Mouse (Mus musculus): ENCODE data around the gene Nup188.

The Nup188 gene

DNA sequence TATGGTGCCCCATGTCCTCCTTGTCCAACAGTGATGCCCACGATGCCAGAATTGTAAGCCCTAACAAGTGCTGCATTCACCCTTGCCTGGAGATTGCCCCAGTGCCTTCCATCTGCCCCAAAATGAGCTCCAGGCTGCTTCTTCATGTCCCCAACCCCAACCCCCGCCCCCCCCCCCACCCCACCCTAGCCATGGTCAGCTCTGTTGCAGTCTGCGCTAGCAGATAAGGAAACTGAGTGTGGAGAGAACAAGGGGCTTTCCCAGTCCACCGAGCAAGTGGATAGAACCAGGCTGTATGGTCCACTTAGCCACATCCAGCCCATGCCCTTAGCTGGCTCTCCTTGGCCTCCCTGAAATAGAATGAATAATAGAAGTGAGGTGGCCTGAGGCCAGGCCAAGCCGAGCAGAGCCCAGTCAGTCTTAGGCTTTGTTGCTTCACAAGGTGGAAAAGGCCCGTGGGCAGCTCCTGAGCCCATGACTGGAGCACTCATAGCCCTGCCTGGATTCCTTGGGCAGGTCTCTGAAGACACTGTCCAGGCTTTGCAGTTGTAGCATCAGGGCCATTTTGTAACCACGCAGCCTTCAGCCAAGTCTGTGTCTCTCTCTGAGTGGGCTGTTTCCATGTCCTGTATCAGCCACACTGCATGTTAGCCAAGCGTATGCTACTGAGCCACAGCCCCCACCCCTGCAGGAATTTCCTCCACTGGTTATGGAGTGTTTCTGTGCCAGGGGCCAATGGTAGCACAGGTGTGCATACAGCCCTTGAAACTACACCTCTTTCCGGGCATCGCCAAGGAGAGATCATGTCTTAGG lies 94.6 kb downstream of the Nup188 start:
- no peak for DNase-seq (ENCODE audit: extremely low spot score, low read depth, low spot score)

DNA sequence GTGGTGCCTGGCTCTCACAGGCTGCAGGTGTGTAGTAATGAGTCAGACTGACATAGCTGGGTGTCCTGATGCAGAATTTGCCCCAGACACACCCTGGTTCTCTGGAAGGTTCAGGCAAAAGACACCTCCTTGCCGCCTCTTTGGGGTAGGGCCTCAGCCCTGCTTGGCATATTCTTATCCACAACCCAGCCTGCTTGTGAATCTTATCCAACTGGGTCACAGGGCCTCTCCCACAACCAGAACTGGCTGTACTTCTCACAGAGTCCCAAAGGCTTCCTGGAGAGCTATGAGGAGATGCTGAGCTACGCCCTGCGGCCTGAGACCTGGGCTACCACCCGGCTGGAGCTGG lies 95.2 kb downstream of the Nup188 start:
- no peak for DNase-seq (ENCODE audit: extremely low spot score, low read depth, low spot score)

DNA sequence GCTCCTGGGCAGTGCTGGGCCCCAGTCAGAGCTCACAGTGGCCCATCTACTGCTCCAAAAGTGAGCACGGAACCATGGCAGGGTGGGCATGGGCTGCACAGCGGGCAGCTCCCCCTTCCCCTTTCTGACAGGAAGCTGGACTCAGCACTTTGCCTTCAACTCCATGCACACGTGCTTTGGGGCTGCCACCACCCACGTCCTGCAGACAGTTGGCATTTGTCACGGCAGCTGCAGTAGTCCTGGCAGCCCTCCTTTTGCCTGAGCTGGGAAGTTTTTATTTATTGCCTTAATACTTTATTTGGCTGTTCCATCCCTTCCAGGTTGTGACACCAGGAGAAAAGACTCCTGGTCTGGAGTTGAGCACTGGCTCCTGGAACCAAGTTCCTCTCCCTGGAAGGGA lies 98.6 kb downstream of the Nup188 start:
- no peak for DNase-seq (ENCODE audit: extremely low spot score, low read depth, low spot score)

DNA sequence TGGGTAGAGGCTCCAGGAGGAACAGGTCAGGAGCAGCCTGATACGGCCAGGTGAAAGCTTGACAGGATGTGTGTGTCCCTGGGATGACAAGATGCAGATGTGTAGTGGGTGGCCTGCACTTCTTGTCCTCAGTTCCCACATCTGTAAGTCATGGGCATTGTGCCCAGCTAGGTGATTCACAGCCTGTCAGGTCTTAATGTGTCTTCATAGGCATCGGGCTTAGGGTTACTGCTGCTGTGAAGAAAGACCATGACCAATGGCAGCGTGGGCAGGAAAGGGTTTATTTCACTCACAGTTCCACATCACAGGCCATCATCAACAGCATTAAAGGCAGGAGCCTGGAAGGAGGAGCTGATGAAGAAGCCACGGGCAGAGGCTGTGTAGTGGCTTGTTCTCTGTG lies 99.4 kb downstream of the Nup188 start:
- DNase-seq (ENCODE audit: extremely low spot score, low read depth, low spot score), result no peak

DNA sequence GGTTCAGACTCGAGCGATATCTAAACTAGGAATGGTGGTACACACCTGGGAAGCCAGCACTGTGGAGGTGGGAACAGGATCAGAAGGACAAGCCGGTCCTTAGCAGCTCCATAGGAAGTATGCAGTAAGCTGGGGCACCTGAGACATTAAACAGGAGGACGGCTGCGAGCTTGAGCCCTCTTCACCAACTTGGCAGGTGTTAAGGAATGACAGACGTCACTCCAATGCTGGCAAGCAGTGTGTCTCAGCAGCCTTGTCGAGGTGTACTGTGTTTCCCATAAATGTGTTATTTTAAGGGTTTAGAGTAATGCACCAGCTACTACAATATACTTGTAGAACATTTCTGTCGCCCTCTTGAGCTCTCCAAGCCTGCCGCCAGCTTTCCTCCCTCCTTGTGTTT lies 100.7 kb downstream of the Nup188 start:
- DNase-seq (ENCODE audit: extremely low spot score, low read depth, low spot score), result no peak

DNA sequence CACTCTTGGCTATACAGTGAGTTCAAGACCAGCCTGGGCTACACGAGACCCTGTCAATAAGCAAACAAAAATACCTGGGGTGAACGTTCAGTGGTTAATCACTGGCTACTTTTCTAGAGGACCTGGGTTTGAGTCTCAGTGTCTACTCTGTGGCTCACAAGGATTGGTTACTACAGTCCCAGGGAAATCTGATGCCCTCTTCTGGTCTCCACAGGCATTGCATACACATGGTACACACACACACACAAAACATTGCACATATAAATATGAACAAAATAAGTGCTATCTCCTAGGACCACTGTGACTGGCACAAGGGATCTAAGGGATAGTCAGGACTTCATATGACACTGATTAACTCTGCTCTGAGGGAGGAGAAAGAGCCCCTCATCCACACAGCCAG lies 102.8 kb downstream of the Nup188 start:
- DNase-seq (ENCODE audit: extremely low spot score, low read depth, low spot score), result no peak

DNA sequence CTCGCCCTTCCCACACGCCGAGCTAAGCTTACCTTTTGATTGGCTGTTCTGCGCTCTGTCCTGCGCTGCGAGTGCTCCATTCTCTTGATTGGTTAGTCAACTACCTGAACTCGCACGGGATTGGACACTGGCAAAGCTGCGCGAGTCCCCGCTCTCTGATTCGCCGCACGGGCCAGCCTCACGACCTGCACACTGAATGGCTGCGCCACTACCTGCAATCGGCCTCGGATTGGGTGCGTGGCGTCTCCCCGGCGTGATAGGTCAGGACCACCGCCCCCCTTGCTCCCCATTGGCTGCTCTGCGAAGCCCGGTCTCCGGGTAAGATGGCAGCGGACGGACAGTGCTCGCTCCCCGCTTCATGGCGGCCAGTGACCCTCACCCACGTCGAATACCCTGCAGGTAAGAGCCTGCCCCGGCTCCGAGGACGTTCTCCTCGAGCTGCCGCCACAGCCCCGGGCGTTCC lies 105.9 kb downstream of the Nup188 start, which contains the start of gene Dolpp1:
Gene Dolpp1 (plus strand): TSS at position 141 of the 463 bp plus-strand sequence.
- peak; percentile 94 for DNase-seq (ENCODE audit: extremely low spot score, low read depth, low spot score)

DNA sequence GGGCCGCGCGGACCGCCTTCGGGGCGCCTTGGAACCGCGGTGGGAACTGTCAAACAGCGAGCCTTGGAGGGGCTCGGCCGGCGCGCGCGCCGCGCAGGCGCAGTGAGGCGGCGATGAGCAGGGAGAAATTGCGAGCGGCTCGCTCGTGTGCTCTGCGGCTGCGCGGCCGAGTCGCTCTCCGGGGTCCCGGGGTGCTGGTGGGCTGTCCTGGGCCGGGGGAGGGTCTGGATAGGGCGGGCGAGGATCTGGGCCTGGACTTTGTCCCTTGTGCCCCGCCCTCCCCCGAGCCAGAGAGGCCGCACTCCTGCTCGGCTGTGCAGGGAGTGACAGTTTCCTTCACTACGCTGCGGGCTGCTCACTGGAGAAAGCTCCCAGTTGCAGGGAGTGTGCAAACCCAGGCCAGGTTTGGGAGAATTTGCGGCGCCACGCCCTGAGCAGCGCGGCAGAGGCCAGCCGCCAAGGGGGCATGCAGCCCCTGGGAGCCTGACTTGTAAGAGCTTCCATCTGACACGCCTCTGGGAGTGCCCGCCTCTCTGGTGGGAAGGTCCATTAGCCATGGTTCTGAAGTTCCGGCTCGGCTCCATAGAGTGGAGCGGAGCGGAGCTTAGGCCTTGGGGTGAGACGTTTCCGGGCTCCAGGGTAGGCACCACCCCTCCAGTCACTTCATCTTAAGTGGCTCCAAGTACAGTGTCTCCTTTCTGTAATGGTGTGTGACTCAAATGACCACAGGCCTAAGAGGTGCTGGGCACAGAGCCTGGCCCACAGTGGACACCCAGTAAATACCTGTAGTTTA lies 106.6 kb downstream of the Nup188 start:
- DNase-seq (ENCODE audit: extremely low spot score, low read depth, low spot score), result peak; percentile 50

DNA sequence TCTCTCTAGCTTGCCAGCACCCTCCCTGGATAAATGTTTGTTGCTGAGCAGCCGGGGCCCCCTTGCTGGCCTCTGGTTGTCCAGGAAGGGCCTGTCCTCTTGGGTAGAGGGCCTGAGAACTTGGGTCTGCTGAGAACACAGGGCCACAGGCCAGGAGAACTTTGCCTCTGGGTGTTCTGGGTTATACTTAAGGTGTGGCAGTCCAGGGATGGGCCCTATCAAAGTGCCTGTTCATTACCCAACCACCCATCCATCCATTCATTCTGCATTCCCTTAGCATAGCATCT lies 107.1 kb downstream of the Nup188 start:
- no peak for DNase-seq (ENCODE audit: extremely low spot score, low read depth, low spot score)

All from hindlimb bud, embryonic 11.5 days (tissue).